In the genomic region with DNA sequence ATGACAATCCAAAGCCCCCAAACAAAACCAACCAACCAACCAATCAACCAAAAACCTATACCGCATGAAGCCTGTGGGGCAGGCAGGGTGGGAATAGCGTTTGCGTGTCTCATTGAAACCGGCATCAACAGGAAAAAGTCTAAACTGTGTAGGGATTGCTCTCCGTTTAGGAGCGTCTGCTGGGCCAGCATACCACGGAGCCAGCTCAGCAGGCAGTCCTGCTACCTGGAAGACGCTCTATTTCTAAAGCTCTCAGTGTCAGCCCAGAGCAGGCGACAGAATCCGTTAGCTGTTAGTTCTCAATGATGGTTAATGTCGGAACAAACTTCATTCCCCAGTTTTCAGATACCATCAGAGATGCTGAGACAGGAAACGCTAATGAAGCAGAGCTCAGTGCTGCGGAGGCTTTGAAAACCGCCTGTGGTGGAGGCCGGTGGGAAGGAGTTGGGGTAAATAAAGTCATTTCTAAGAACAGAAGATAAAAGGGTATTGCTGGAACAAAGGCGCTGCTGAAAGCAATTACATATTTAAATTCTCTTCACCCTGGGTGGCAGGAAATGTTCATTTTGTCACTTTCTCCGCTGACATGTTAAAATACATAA, we compare ENCODE assay signal across 8 mouse cellular contexts. TPM values are rescaled to one million over a fixed set of nuclear protein-coding genes. Genes with fewer than 3 reads are reported as not detected.
DNase-seq lines count a peak whose midpoint lies in the region; ATAC-seq and TF ChIP-seq lines count a peak whose summit lies in the region.

No protein-coding gene starts in this region.

- peaks cover 11% of the 10 kb centered on the region; the same call in 1 of the 2 replicates for H3K9me3 ChIP-seq in intestine, embryonic 14.5 days (ENCODE audit: control insufficient read depth, low read length)
- H3K9me3 ChIP-seq in intestine, postnatal 0 days (ENCODE audit: control insufficient read depth) = peaks cover 11% of the 10 kb centered on the region; the same call in 1 of the 2 replicates
- 0 out of 2 replicates have a peak, but pooled peaks cover 5% of the 10 kb centered on the region for H3K9me3 ChIP-seq in hindbrain, embryonic 15.5 days
- no peaks in the 10 kb centered on the region; the same call in 1 of the 2 replicates for H3K9me3 ChIP-seq in midbrain, embryonic 15.5 days

- H3K36me3 ChIP-seq in intestine, embryonic 14.5 days (ENCODE audit: control insufficient read depth, insufficient read depth, low read length) = no peaks in the 10 kb centered on the region
- H3K36me3 ChIP-seq in intestine, postnatal 0 days (ENCODE audit: control insufficient read depth, insufficient read depth) = no peaks in the 10 kb centered on the region
- no peaks in the 10 kb centered on the region for H3K36me3 ChIP-seq in hindbrain, embryonic 15.5 days
- H3K36me3 ChIP-seq in midbrain, embryonic 15.5 days (replicated peaks) = no peaks in the 10 kb centered on the region

- DNase-seq in intestine, embryonic 14.5 days (ENCODE audit: low spot score) = peak; percentile 53
- no peak for DNase-seq in Muller cell, postnatal 12 days (ENCODE audit: inconsistent ontology term)
- no peak for DNase-seq in testis, postnatal 14 days (ENCODE audit: low spot score)
- no peak for DNase-seq in layer of hippocampus, postnatal 25 days (ENCODE audit: extremely low spot score in 1 of 2, low spot score in 1 of 2)

- WGBS in intestine, embryonic 14.5 days = 4% methylated on average over 17 of the region's 17 CpGs
- 10% methylated on average over 17 of the region's 17 CpGs for WGBS in intestine, postnatal 0 days
- 2% methylated on average over 17 of the region's 17 CpGs for WGBS in hindbrain, embryonic 15.5 days
- under 1% methylated on average over 17 of the region's 17 CpGs for WGBS in midbrain, embryonic 15.5 days

- H3K27me3 ChIP-seq in intestine, embryonic 14.5 days (replicated peaks; ENCODE audit: control insufficient read depth, insufficient read depth, low read length) = peaks cover 14% of the 10 kb centered on the region
- H3K27me3 ChIP-seq in intestine, postnatal 0 days (replicated peaks; ENCODE audit: control insufficient read depth, insufficient read depth, low read length) = 0 out of 2 replicates have a peak, but pooled peaks cover 5% of the 10 kb centered on the region
- no peaks in the 10 kb centered on the region for H3K27me3 ChIP-seq in hindbrain, embryonic 15.5 days
- no peaks in the 10 kb centered on the region for H3K27me3 ChIP-seq in midbrain, embryonic 15.5 days (replicated peaks)

- ATAC-seq in intestine, embryonic 14.5 days (replicated peaks; ENCODE audit: low FRiP score, low TSS enrichment, low read depth) = no peak
- no peak for ATAC-seq in intestine, postnatal 0 days
- 0 out of 2 replicates have a peak, but pooled peaks have one; percentile 22 for ATAC-seq in common myeloid progenitor, adult 5-6 weeks (replicated peaks; ENCODE audit: low read depth, poor library complexity, severe bottlenecking)
- ATAC-seq in hindbrain, embryonic 15.5 days (ENCODE audit: low FRiP score, low read depth) = peak; percentile 59; the same call in 1 of the 2 replicates
- no peak; the same call in 1 of the 2 replicates for ATAC-seq in midbrain, embryonic 15.5 days (replicated peaks)

- H3K27ac ChIP-seq in intestine, embryonic 14.5 days (ENCODE audit: low read depth) = no peak overlapping the region
- H3K27ac ChIP-seq in intestine, postnatal 0 days (ENCODE audit: low read depth, low read length) = no peak overlapping the region
- H3K27ac ChIP-seq in hindbrain, embryonic 15.5 days (replicated peaks) = peak overlapping the region; percentile 36
- peak overlapping the region; percentile 46; the same call in 1 of the 2 replicates for H3K27ac ChIP-seq in midbrain, embryonic 15.5 days

- H3K4me2 ChIP-seq in intestine, embryonic 14.5 days (ENCODE audit: low read length) = peak overlapping the region; percentile 18
- H3K4me2 ChIP-seq in intestine, postnatal 0 days (replicated peaks; ENCODE audit: low read depth) = no peak overlapping the region
- H3K4me2 ChIP-seq in hindbrain, embryonic 15.5 days = peak overlapping the region; percentile 52
- H3K4me2 ChIP-seq in midbrain, embryonic 15.5 days = peak overlapping the region; percentile 49

- H3K9ac ChIP-seq in intestine, embryonic 14.5 days (ENCODE audit: low read length) = no peak overlapping the region
- no peak overlapping the region for H3K9ac ChIP-seq in intestine, postnatal 0 days (ENCODE audit: low read depth, low read length)
- peak overlapping the region; percentile 18; the same call in 1 of the 2 replicates for H3K9ac ChIP-seq in hindbrain, embryonic 15.5 days
- peak overlapping the region; percentile 28 for H3K9ac ChIP-seq in midbrain, embryonic 15.5 days

- no peak for TF ChIP-seq CTCF in intestine, postnatal 0 days (IDR thresholded peaks at IDR 0.05; ENCODE audit: low read depth)

- no peaks in the 10 kb centered on the region; the same call in 1 of the 2 replicates for H3K4me1 ChIP-seq in intestine, embryonic 14.5 days (replicated peaks; ENCODE audit: control insufficient read depth, insufficient read depth, low read length)
- H3K4me1 ChIP-seq in intestine, postnatal 0 days (replicated peaks; ENCODE audit: control insufficient read depth, insufficient read depth, low read length) = no peaks in the 10 kb centered on the region
- peaks cover 13% of the 10 kb centered on the region for H3K4me1 ChIP-seq in hindbrain, embryonic 15.5 days (replicated peaks)
- H3K4me1 ChIP-seq in midbrain, embryonic 15.5 days = peaks cover 10% of the 10 kb centered on the region

- H3K4me3 ChIP-seq in intestine, embryonic 14.5 days (ENCODE audit: low read depth, low read length) = no peak overlapping the region
- no peak overlapping the region for H3K4me3 ChIP-seq in intestine, postnatal 0 days (ENCODE audit: low read depth, low read length)
- peak overlapping the region; percentile 22; the same call in 1 of the 2 replicates for H3K4me3 ChIP-seq in hindbrain, embryonic 15.5 days
- peak overlapping the region; percentile 22 for H3K4me3 ChIP-seq in midbrain, embryonic 15.5 days

RNA-seq across cellular contexts. Expression of a gene that starts 42.9 kb away (rescaled TPM):
- polyA plus RNA-seq in intestine, embryonic 14.5 days (2014; fragmentation: Nextera tagmentation; extraction: Ambion mirVana) = 32.1 and 32.6 TPM in 2 replicates
- 72.0 and 72.3 TPM in 2 replicates for polyA plus RNA-seq in intestine, postnatal 0 days (2015; fragmentation: Nextera tagmentation; extraction: Ambion mirVana)
- 6.5 and 14.3 TPM in 2 replicates for total RNA-seq in common myeloid progenitor, adult 5-6 weeks (2017)
- 23.8 and 26.4 TPM in 2 replicates for polyA plus RNA-seq in hindbrain, embryonic 15.5 days (2015; fragmentation: Nextera tagmentation; extraction: Ambion mirVana)
- polyA plus RNA-seq in midbrain, embryonic 15.5 days (2015; fragmentation: Nextera tagmentation; extraction: Ambion mirVana) = 18.7 and 20.8 TPM in 2 replicates
- total RNA-seq in layer of hippocampus, postnatal 25 days (2021) = 10 to 100 TPM; 11.7 to 14.2 TPM

RNA-seq across cellular contexts. Expression of a gene that starts 43.0 kb away (rescaled TPM):
- 109 and 121 TPM in 2 replicates for polyA plus RNA-seq in intestine, embryonic 14.5 days (2014; fragmentation: Nextera tagmentation; extraction: Ambion mirVana)
- 73.5 and 74.0 TPM in 2 replicates for polyA plus RNA-seq in intestine, postnatal 0 days (2015; fragmentation: Nextera tagmentation; extraction: Ambion mirVana)
- 84.4 and 91.8 TPM in 2 replicates for total RNA-seq in common myeloid progenitor, adult 5-6 weeks (2017)
- 71.4 and 72.5 TPM in 2 replicates for polyA plus RNA-seq in hindbrain, embryonic 15.5 days (2015; fragmentation: Nextera tagmentation; extraction: Ambion mirVana)
- polyA plus RNA-seq in midbrain, embryonic 15.5 days (2015; fragmentation: Nextera tagmentation; extraction: Ambion mirVana) = 70.2 and 76.3 TPM in 2 replicates
- total RNA-seq in layer of hippocampus, postnatal 25 days (2021) = 10 to 100 TPM; 37.8 to 38.6 TPM

RNA-seq across cellular contexts. Expression of a gene that starts 57.7 kb away (rescaled TPM):
- polyA plus RNA-seq in intestine, embryonic 14.5 days (2014; fragmentation: Nextera tagmentation; extraction: Ambion mirVana) = 85.7 and 90.9 TPM in 2 replicates
- polyA plus RNA-seq in intestine, postnatal 0 days (2015; fragmentation: Nextera tagmentation; extraction: Ambion mirVana) = 70.3 and 70.6 TPM in 2 replicates
- total RNA-seq in common myeloid progenitor, adult 5-6 weeks (2017) = 164 and 190 TPM in 2 replicates
- polyA plus RNA-seq in hindbrain, embryonic 15.5 days (2015; fragmentation: Nextera tagmentation; extraction: Ambion mirVana) = 110 and 118 TPM in 2 replicates
- polyA plus RNA-seq in midbrain, embryonic 15.5 days (2015; fragmentation: Nextera tagmentation; extraction: Ambion mirVana) = 100 and 102 TPM in 2 replicates
- 10 to 100 TPM; 89.7 to 95.9 TPM for total RNA-seq in layer of hippocampus, postnatal 25 days (2021)

Comparison
In these comparisons a context has a peak if more than half of its experiments do, and no peak if none do; other contexts are left out.
1. ATAC-seq: peak in common myeloid progenitor, adult 5-6 weeks (single experiment) and hindbrain, embryonic 15.5 days (single experiment); none in intestine, embryonic 14.5 days (single experiment), intestine, postnatal 0 days (single experiment) and midbrain, embryonic 15.5 days (single experiment).
2. H3K27ac ChIP-seq: peak in hindbrain, embryonic 15.5 days (single experiment) and midbrain, embryonic 15.5 days (single experiment); none in intestine, embryonic 14.5 days (single experiment) and intestine, postnatal 0 days (single experiment).
3. H3K4me3 ChIP-seq: peak in hindbrain, embryonic 15.5 days (single experiment) and midbrain, embryonic 15.5 days (single experiment); none in intestine, embryonic 14.5 days (single experiment) and intestine, postnatal 0 days (single experiment).
4. H3K9ac ChIP-seq: peak in hindbrain, embryonic 15.5 days (single experiment) and midbrain, embryonic 15.5 days (single experiment); none in intestine, embryonic 14.5 days (single experiment) and intestine, postnatal 0 days (single experiment).